Mouse (Mus musculus) R1 (cell line): ENCODE results near the gene Gm20696.

Experiments used
- DNase-seq: peaks from one replicate; pipeline ENCODE4 v3.0.0-alpha.2; 2018; ENCODE audit warnings: low read depth, low spot score

Gene Gm20696

GRCm38 (mm10) chr6:99521038-99521640 lies 145.5 kb downstream of the Gm20696 start:
- no peak for DNase-seq

- peak; percentile 72 for DNase-seq
Observed at GRCm38 (mm10) chr6:99520676-99521037, 145.9 kb downstream of the Gm20696 start.

GRCm38 (mm10) chr6:99519806-99520675 lies 146.6 kb downstream of the Gm20696 start:
- peak; percentile 27 for DNase-seq

- no peak for DNase-seq
Observed at GRCm38 (mm10) chr6:99519052-99519451, 147.5 kb downstream of the Gm20696 start.

- no peak for DNase-seq
Observed at GRCm38 (mm10) chr6:99515667-99516199, 150.9 kb downstream of the Gm20696 start.

- no peak for DNase-seq
Observed at GRCm38 (mm10) chr6:99511862-99512261, 154.7 kb downstream of the Gm20696 start.

GRCm38 (mm10) chr6:99509189-99509592 lies 157.4 kb downstream of the Gm20696 start:
- no peak for DNase-seq

GRCm38 (mm10) chr6:99506816-99507215 lies 159.8 kb downstream of the Gm20696 start:
- no peak for DNase-seq

GRCm38 (mm10) chr6:99503741-99504140 lies 162.9 kb downstream of the Gm20696 start:
- DNase-seq, result no peak

- DNase-seq, result no peak
Observed at GRCm38 (mm10) chr6:99502727-99503126, 163.9 kb downstream of the Gm20696 start.

- no peak for DNase-seq
Observed at GRCm38 (mm10) chr6:99502314-99502713, 164.3 kb downstream of the Gm20696 start.

GRCm38 (mm10) chr6:99500570-99501270 lies 165.9 kb downstream of the Gm20696 start:
- no peak for DNase-seq

GRCm38 (mm10) chr6:99498082-99498481 lies 168.5 kb downstream of the Gm20696 start:
- no peak for DNase-seq

- DNase-seq, result no peak
Observed at GRCm38 (mm10) chr6:99496114-99496513, 170.5 kb downstream of the Gm20696 start.

- no peak for DNase-seq
Observed at GRCm38 (mm10) chr6:99492937-99493336, 173.7 kb downstream of the Gm20696 start.

- DNase-seq, result no peak
Observed at GRCm38 (mm10) chr6:99491979-99492544, 174.5 kb downstream of the Gm20696 start.

- DNase-seq, result no peak
Observed at GRCm38 (mm10) chr6:99491146-99491545, 175.5 kb downstream of the Gm20696 start.

- no peak for DNase-seq
Observed at GRCm38 (mm10) chr6:99489900-99490648, 176.5 kb downstream of the Gm20696 start.

GRCm38 (mm10) chr6:99489423-99489822 lies 177.2 kb downstream of the Gm20696 start:
- no peak for DNase-seq

- peak; percentile 10 for DNase-seq
Observed at GRCm38 (mm10) chr6:99485884-99486640, 180.5 kb downstream of the Gm20696 start.
